Comparison of ENCODE assay signal across 12 mouse cellular contexts in the genomic region with DNA sequence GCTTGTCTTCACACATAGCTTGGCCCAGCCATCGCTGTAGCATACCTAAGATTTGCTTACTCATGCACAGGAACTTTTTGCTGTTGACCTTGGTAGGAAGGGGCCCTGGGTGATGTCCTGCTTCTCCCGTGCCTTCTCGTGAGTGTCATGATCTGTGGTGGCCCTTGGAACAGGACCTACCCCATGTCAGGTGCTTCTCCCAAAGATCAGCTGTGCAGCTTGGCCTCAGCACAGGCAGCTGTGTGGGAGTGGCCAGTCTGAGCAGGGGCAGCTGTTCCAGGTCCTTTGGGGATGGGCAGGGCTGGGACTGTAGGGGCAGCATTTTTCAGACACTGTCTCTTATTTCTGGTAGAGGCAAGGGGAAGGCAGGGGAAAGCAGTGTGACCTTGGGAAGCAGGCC. TPM values are rescaled to one million over a fixed set of nuclear protein-coding genes. Genes with fewer than 3 reads are reported as not detected.
DNase-seq lines count a peak whose midpoint lies in the region; ATAC-seq lines count a peak whose summit lies in the region.
"Had no signal": no experiment of that assay in that cellular context is flagged by ENCODE, and none has a peak within 500 bp of the region (broad histone marks: within the 10 kb centered on the region; RNA-seq: fewer than 3 reads in every experiment).

No protein-coding gene starts in this region.

- DNase-seq in hindbrain, embryonic 11.5 days (ENCODE audit: low spot score): peak; percentile 17
- DNase-seq in ovary, postnatal 14 days (ENCODE audit: low spot score): peak; percentile 9
- DNase-seq in ovary, adult 18-20 months (ENCODE audit: low spot score): no peak
- DNase-seq in gastrocnemius, postnatal 36 days: peak; percentile 29 to 47
- peak; percentile 34 for DNase-seq in neural tube, embryonic 11.5 days (ENCODE audit: low spot score)
- DNase-seq in adrenal gland, postnatal 4 days (ENCODE audit: low spot score in 2 of 2): no peak
- DNase-seq: thymus, adult 2 months had no signal

- no peaks in the 10 kb centered on the region for H3K9me3 ChIP-seq in hindbrain, embryonic 11.5 days (ENCODE audit: control insufficient read depth, low read length)
- H3K9me3 ChIP-seq in hindbrain, embryonic 13.5 days: no peaks in the 10 kb centered on the region
- no peaks in the 10 kb centered on the region for H3K9me3 ChIP-seq in neural tube, embryonic 11.5 days (ENCODE audit: control insufficient read depth, low read length)
- H3K9me3 ChIP-seq in forebrain, embryonic 16.5 days (ENCODE audit: control insufficient read depth, low read length): no peaks in the 10 kb centered on the region
- H3K9me3 ChIP-seq: heart, embryonic 13.5 days had no signal

- H3K4me1 ChIP-seq in hindbrain, embryonic 11.5 days (replicated peaks; ENCODE audit: control insufficient read depth, insufficient read depth, low read length): no peaks in the 10 kb centered on the region
- peaks cover 6% of the 10 kb centered on the region for H3K4me1 ChIP-seq in hindbrain, embryonic 13.5 days (replicated peaks)
- H3K4me1 ChIP-seq in neural tube, embryonic 11.5 days (ENCODE audit: control insufficient read depth, insufficient read depth, low read length): no peaks in the 10 kb centered on the region
- H3K4me1 ChIP-seq in forebrain, embryonic 16.5 days (replicated peaks; ENCODE audit: control insufficient read depth, insufficient read depth, low read length): no peaks in the 10 kb centered on the region
- H3K4me1 ChIP-seq: heart, embryonic 13.5 days had no signal

- 0 out of 2 replicates have a peak, but pooled peaks cover 3% of the 10 kb centered on the region for H3K36me3 ChIP-seq in hindbrain, embryonic 11.5 days (ENCODE audit: control insufficient read depth, insufficient read depth, low read length)
- peaks cover 42% of the 10 kb centered on the region for H3K36me3 ChIP-seq in hindbrain, embryonic 13.5 days
- H3K36me3 ChIP-seq in neural tube, embryonic 11.5 days (ENCODE audit: control insufficient read depth, insufficient read depth, low read length): no peaks in the 10 kb centered on the region; the same call in 1 of the 2 replicates
- no peaks in the 10 kb centered on the region for H3K36me3 ChIP-seq in forebrain, embryonic 16.5 days (ENCODE audit: control insufficient read depth, insufficient read depth)

- no peak overlapping the region for H3K4me3 ChIP-seq in hindbrain, embryonic 11.5 days (ENCODE audit: low read depth, low read length)
- H3K4me3 ChIP-seq in hindbrain, embryonic 13.5 days: no peak overlapping the region
- no peak overlapping the region for H3K4me3 ChIP-seq in neural tube, embryonic 11.5 days (ENCODE audit: low read depth, low read length)
- H3K4me3 ChIP-seq in forebrain, embryonic 16.5 days (replicated peaks; ENCODE audit: low read length): no peak overlapping the region
- H3K4me3 ChIP-seq: heart, embryonic 13.5 days had no signal

- intact Hi-C loops in gastrocnemius, postnatal 36 days (cut with DNase I): no loop called here

- no peak for ATAC-seq in hindbrain, embryonic 11.5 days (ENCODE audit: low FRiP score)
- no peak for ATAC-seq in hindbrain, embryonic 13.5 days (ENCODE audit: low FRiP score)
- no peak for ATAC-seq in neural tube, embryonic 11.5 days (ENCODE audit: insufficient read depth, low FRiP score, low TSS enrichment)
- ATAC-seq in forebrain, embryonic 16.5 days: no peak
- ATAC-seq: CD4-positive, CD25-positive, alpha-beta regulatory T cell, adult 4 months had no signal

- no peak overlapping the region for H3K4me2 ChIP-seq in hindbrain, embryonic 11.5 days (replicated peaks; ENCODE audit: low read depth, low read length)
- no peak overlapping the region for H3K4me2 ChIP-seq in hindbrain, embryonic 13.5 days
- H3K4me2 ChIP-seq in neural tube, embryonic 11.5 days (ENCODE audit: low read depth): no peak overlapping the region
- H3K4me2 ChIP-seq in forebrain, embryonic 16.5 days (ENCODE audit: low read length): no peak overlapping the region
- H3K4me2 ChIP-seq: heart, embryonic 13.5 days had no signal

- H3K27ac ChIP-seq in hindbrain, embryonic 11.5 days (ENCODE audit: low read depth, low read length): no peak overlapping the region
- H3K27ac ChIP-seq in hindbrain, embryonic 13.5 days: no peak overlapping the region
- no peak overlapping the region; the same call in 1 of the 2 replicates for H3K27ac ChIP-seq in neural tube, embryonic 11.5 days (ENCODE audit: low read depth, low read length)
- H3K27ac ChIP-seq in forebrain, embryonic 16.5 days (ENCODE audit: low read length): no peak overlapping the region
- H3K27ac ChIP-seq: heart, embryonic 13.5 days had no signal

- no peak overlapping the region for H3K9ac ChIP-seq in hindbrain, embryonic 11.5 days (ENCODE audit: low read depth, low read length)
- H3K9ac ChIP-seq in hindbrain, embryonic 13.5 days: no peak overlapping the region
- no peak overlapping the region for H3K9ac ChIP-seq in neural tube, embryonic 11.5 days (ENCODE audit: low read length)
- H3K9ac ChIP-seq in forebrain, embryonic 16.5 days (replicated peaks; ENCODE audit: low read depth, low read length): no peak overlapping the region
- H3K9ac ChIP-seq: heart, embryonic 13.5 days had no signal

- no peaks in the 10 kb centered on the region for H3K27me3 ChIP-seq in hindbrain, embryonic 11.5 days (ENCODE audit: control insufficient read depth, insufficient read depth, low read length)
- H3K27me3 ChIP-seq in hindbrain, embryonic 13.5 days: no peaks in the 10 kb centered on the region
- H3K27me3 ChIP-seq in neural tube, embryonic 11.5 days (ENCODE audit: control insufficient read depth, insufficient read depth, low read length): no peaks in the 10 kb centered on the region
- H3K27me3 ChIP-seq in forebrain, embryonic 16.5 days (replicated peaks; ENCODE audit: control insufficient read depth, insufficient read depth, low read length): no peaks in the 10 kb centered on the region
- H3K27me3 ChIP-seq: heart, embryonic 13.5 days had no signal

- 86% methylated on average over 3 of the region's 3 CpGs for WGBS in hindbrain, embryonic 11.5 days
- 90% methylated on average over 3 of the region's 3 CpGs for WGBS in hindbrain, embryonic 13.5 days
- WGBS in neural tube, embryonic 11.5 days: 83% methylated on average over 3 of the region's 3 CpGs
- WGBS in forebrain, embryonic 16.5 days: 87% methylated on average over 3 of the region's 3 CpGs

RNA-seq across cellular contexts. Expression of a gene that starts 14.5 kb away (rescaled TPM):
- polyA plus RNA-seq in hindbrain, embryonic 11.5 days (2014; fragmentation: Nextera tagmentation; extraction: Ambion mirVana): 4.2 and 8.1 TPM in 2 replicates
- 4.1 and 4.7 TPM in 2 replicates for polyA plus RNA-seq in hindbrain, embryonic 13.5 days (2015; fragmentation: Nextera tagmentation; extraction: Ambion mirVana)
- 10 to 100 TPM; 19.5 to 22.8 TPM for total RNA-seq in gastrocnemius, postnatal 36 days (2021)
- polyA plus RNA-seq in neural tube, embryonic 11.5 days (2014; fragmentation: Nextera tagmentation; extraction: Ambion mirVana): 3.4 and 3.6 TPM in 2 replicates
- total RNA-seq in adrenal gland, postnatal 4 days (2021): 10 to 100 TPM; 52.0 to 52.7 TPM
- polyA plus RNA-seq in forebrain, embryonic 16.5 days (2015; fragmentation: Nextera tagmentation; extraction: Ambion mirVana): 3.2 and 5.3 TPM in 2 replicates

RNA-seq across cellular contexts. Expression of a gene that starts 32.5 kb away (rescaled TPM):
- polyA plus RNA-seq in hindbrain, embryonic 11.5 days (2014; fragmentation: Nextera tagmentation; extraction: Ambion mirVana): 21.2 and 21.3 TPM in 2 replicates
- 21.4 and 22.5 TPM in 2 replicates for polyA plus RNA-seq in hindbrain, embryonic 13.5 days (2015; fragmentation: Nextera tagmentation; extraction: Ambion mirVana)
- 1 to 10 TPM; 8.2 to 9.6 TPM for total RNA-seq in gastrocnemius, postnatal 36 days (2021)
- 21.2 and 24.4 TPM in 2 replicates for polyA plus RNA-seq in neural tube, embryonic 11.5 days (2014; fragmentation: Nextera tagmentation; extraction: Ambion mirVana)
- total RNA-seq in adrenal gland, postnatal 4 days (2021): 10 to 100 TPM; 15.4 to 16.2 TPM
- polyA plus RNA-seq in forebrain, embryonic 16.5 days (2015; fragmentation: Nextera tagmentation; extraction: Ambion mirVana): 20.3 and 22.8 TPM in 2 replicates

RNA-seq across cellular contexts. Expression of a gene that starts 38.4 kb away (rescaled TPM):
- polyA plus RNA-seq in hindbrain, embryonic 11.5 days (2014; fragmentation: Nextera tagmentation; extraction: Ambion mirVana): 0.15 TPM in 1 of 2 replicates, not detected in the other
- 0.23 TPM in 1 of 2 replicates, not detected in the other for polyA plus RNA-seq in hindbrain, embryonic 13.5 days (2015; fragmentation: Nextera tagmentation; extraction: Ambion mirVana)
- not detected for total RNA-seq in gastrocnemius, postnatal 36 days (2021)
- not detected in 2 replicates for polyA plus RNA-seq in neural tube, embryonic 11.5 days (2014; fragmentation: Nextera tagmentation; extraction: Ambion mirVana)
- not detected for total RNA-seq in adrenal gland, postnatal 4 days (2021)
- not detected in 2 replicates for polyA plus RNA-seq in forebrain, embryonic 16.5 days (2015; fragmentation: Nextera tagmentation; extraction: Ambion mirVana)
- total RNA-seq: liver, adult 2 months had no signal
- polyA plus RNA-seq: CD4-positive, CD25-positive, alpha-beta regulatory T cell, adult 4 months; liver, adult 2 months; thymus, adult 2 months had no signal

RNA-seq across cellular contexts. Expression of a gene that starts 53.0 kb away (rescaled TPM):
- 16.4 and 22.0 TPM in 2 replicates for polyA plus RNA-seq in hindbrain, embryonic 11.5 days (2014; fragmentation: Nextera tagmentation; extraction: Ambion mirVana)
- polyA plus RNA-seq in hindbrain, embryonic 13.5 days (2015; fragmentation: Nextera tagmentation; extraction: Ambion mirVana): 23.3 and 23.6 TPM in 2 replicates
- total RNA-seq in gastrocnemius, postnatal 36 days (2021): 1 to 10 TPM; 9.7 to 10.0 TPM
- 14.5 and 18.6 TPM in 2 replicates for polyA plus RNA-seq in neural tube, embryonic 11.5 days (2014; fragmentation: Nextera tagmentation; extraction: Ambion mirVana)
- 10 to 100 TPM; 15.0 to 15.3 TPM for total RNA-seq in adrenal gland, postnatal 4 days (2021)
- 22.3 and 25.8 TPM in 2 replicates for polyA plus RNA-seq in forebrain, embryonic 16.5 days (2015; fragmentation: Nextera tagmentation; extraction: Ambion mirVana)

Comparison
In these comparisons a context has a peak if more than half of its experiments do, and no peak if none do; other contexts are left out.
1. DNase-seq: peak in hindbrain, embryonic 11.5 days (single experiment), ovary, postnatal 14 days (single experiment), gastrocnemius, postnatal 36 days (2 of 2) and neural tube, embryonic 11.5 days (single experiment); none in ovary, adult 18-20 months (single experiment) and adrenal gland, postnatal 4 days (0 of 2).